Mouse (Mus musculus): Measurements from ENCODE around the gene H2-K1. TPM values are rescaled to one million over a fixed set of nuclear protein-coding genes. Genes with fewer than 3 reads are reported as not detected.

The H2-K1 gene
- total and polyA plus RNA-seq, 3 experiments: 1,734 to 2,472 (median 1,753) TPM

GRCm38 (mm10) chr17:34021539-34022413 is 21.6 kb upstream of the H2-K1 start:
- DNase-seq (ENCODE audit: extremely low read depth): no peak
- in situ Hi-C loops (cut with MboI; ENCODE audit: low pct_ligation_motif_present, low pct_unique_long_range_greater_than_20kb, low sequenced_read_pairs) (no loop called here), dilution Hi-C loops (cut with MboI; ENCODE audit: extremely low pct_ligation_motif_present, extremely low pct_unique_long_range_greater_than_20kb, low sequenced_read_pairs) (no loop called here)
- Histone ChIP-seq H3K79me2 (replicated peaks; ENCODE audit: control insufficient read depth, extremely low read depth, insufficient read depth, poor library complexity, severe bottlenecking) (0 out of 2 replicates have a peak, but pooled peaks cover 2% of the 10 kb centered on the region), H3K4me2 (ENCODE audit: insufficient read depth, low read depth, poor library complexity, severe bottlenecking) (no peak overlapping the region), H3K36me3 (replicated peaks in 1 of 2; ENCODE audit: control insufficient read depth in 1 of 2, insufficient read depth in 1 of 2, low read length in 1 of 2) (peaks cover 14 to 32% of the 10 kb centered on the region in 2 experiments), H3K4me1 (ENCODE audit: control insufficient read depth in 1 of 2, insufficient read depth in 2 of 2) (peaks cover 11 to 23% of the 10 kb centered on the region in 2 experiments), H3K9ac (ENCODE audit: insufficient read depth, low read depth) (no peak overlapping the region), H3K4me3 (replicated peaks in 1 of 3; ENCODE audit: low read depth in 2 of 3, low read length in 2 of 3, poor library complexity in 1 of 3) (no peak overlapping the region), H3K27me3 (replicated peaks) (no peaks in the 10 kb centered on the region), H3K27ac (ENCODE audit: insufficient read depth, low read depth) (no peak overlapping the region), H3K9me3 (replicated peaks; ENCODE audit: low read length) (peaks cover 27% of the 10 kb centered on the region)
- TF ChIP-seq USF1 (IDR thresholded peaks at IDR 0.05; ENCODE audit: low read depth, low read length) (no peak), ELF1 (IDR thresholded peaks at IDR 0.05; ENCODE audit: low read depth, low read length) (no peak), MYC (IDR thresholded peaks at IDR 0.05; ENCODE audit: low read depth, low read length) (no peak), PAX5 (IDR thresholded peaks at IDR 0.05; ENCODE audit: low read length) (no peak), POLR2A (IDR thresholded peaks at IDR 0.05; ENCODE audit: low read depth, low read length) (no peak), MAZ (IDR thresholded peaks at IDR 0.05; ENCODE audit: low read depth, low read length) (no peak), ZMIZ1 (IDR thresholded peaks at IDR 0.05; ENCODE audit: low read depth, low read length) (no peak), GABPA (IDR thresholded peaks at IDR 0.05; ENCODE audit: insufficient replicate concordance, low read depth, low read length) (no peak)

- Histone ChIP-seq H3K9ac (ENCODE audit: insufficient read depth, low read depth) (no peak overlapping the region), H3K4me1 (ENCODE audit: control insufficient read depth in 1 of 2, insufficient read depth in 2 of 2) (peaks cover 0 to 9% of the 10 kb centered on the region in 2 experiments; a peak in 2 of 4 replicates), H3K4me3 (replicated peaks in 1 of 3; ENCODE audit: low read depth in 2 of 3, low read length in 2 of 3, poor library complexity in 1 of 3) (no peak overlapping the region), H3K9me3 (replicated peaks; ENCODE audit: low read length) (peaks cover 5% of the 10 kb centered on the region), H3K36me3 (replicated peaks in 1 of 2; ENCODE audit: control insufficient read depth in 1 of 2, insufficient read depth in 1 of 2, low read length in 1 of 2) (peaks cover 0 to 5% of the 10 kb centered on the region in 2 experiments), H3K27ac (ENCODE audit: insufficient read depth, low read depth) (no peak overlapping the region), H3K79me2 (replicated peaks; ENCODE audit: control insufficient read depth, extremely low read depth, insufficient read depth, poor library complexity, severe bottlenecking) (no peaks in the 10 kb centered on the region), H3K4me2 (ENCODE audit: insufficient read depth, low read depth, poor library complexity, severe bottlenecking) (no peak overlapping the region), H3K27me3 (replicated peaks) (no peaks in the 10 kb centered on the region)
- in situ Hi-C loops (cut with MboI; ENCODE audit: low pct_ligation_motif_present, low pct_unique_long_range_greater_than_20kb, low sequenced_read_pairs): no loop called here
- dilution Hi-C loops (cut with MboI; ENCODE audit: extremely low pct_ligation_motif_present, extremely low pct_unique_long_range_greater_than_20kb, low sequenced_read_pairs): no loop called here
- DNase-seq (ENCODE audit: extremely low read depth): no peak
- TF ChIP-seq EP300 (IDR thresholded peaks at IDR 0.05; ENCODE audit: low read length): no peak
- no peak for TF ChIP-seq GABPA (IDR thresholded peaks at IDR 0.05; ENCODE audit: insufficient replicate concordance, low read depth, low read length)
- no peak for TF ChIP-seq TBP (conservative IDR thresholded peaks at IDR 0.05; ENCODE audit: low read depth, low read length)
- no peak for TF ChIP-seq POLR2AphosphoS2 (IDR thresholded peaks at IDR 0.05; ENCODE audit: low read depth, low read length)
- no peak for TF ChIP-seq ZKSCAN1 (IDR thresholded peaks at IDR 0.05; ENCODE audit: borderline replicate concordance, low read depth, low read length)
- no peak for TF ChIP-seq RAD21 (IDR thresholded peaks at IDR 0.05; ENCODE audit: low read depth, low read length)
- TF ChIP-seq JUND (conservative IDR thresholded peaks at IDR 0.05; ENCODE audit: low read depth, low read length): no peak
- TF ChIP-seq USF2 (conservative IDR thresholded peaks at IDR 0.05; ENCODE audit: low read depth, low read length): no peak
- no peak for TF ChIP-seq NRF1 (IDR thresholded peaks at IDR 0.05; ENCODE audit: low read depth, low read length)
- no peak for TF ChIP-seq MAX (IDR thresholded peaks at IDR 0.05; ENCODE audit: low read length)
- no peak for TF ChIP-seq ELF1 (IDR thresholded peaks at IDR 0.05; ENCODE audit: low read depth, low read length)
Measured at GRCm38 (mm10) chr17:34013436-34013835, 13.3 kb upstream of the H2-K1 start.
